Comparison of ENCODE assay signal across 8 mouse cellular contexts in genomic region chr14:3049513-3049800, GRCm38 (mm10). TPM values are rescaled to one million over a fixed set of nuclear protein-coding genes. Genes with fewer than 3 reads are reported as not detected.
A peak's percentile ranks its signal among the peaks of the same experiment; 100 is the strongest.
DNase-seq lines count a peak whose midpoint lies in the region; ATAC-seq and TF ChIP-seq lines count a peak whose summit lies in the region.
"Not testable (repeated sequence)": the region's sequence is repeated elsewhere in the genome, so short reads cannot be mapped to it uniquely, and the experiment has no call there.
"Had no signal": no experiment of that assay in that cellular context is flagged by ENCODE, and none has a peak within 500 bp of the region (broad histone marks: within the 10 kb centered on the region; RNA-seq: fewer than 3 reads in every experiment).

No protein-coding gene starts in this region.

- not testable (repeated sequence) for H3K27ac ChIP-seq in embryonic facial prominence, embryonic 15.5 days (replicated peaks); heart, embryonic 13.5 days (replicated peaks); intestine, postnatal 0 days (ENCODE audit: low read depth, low read length); limb, embryonic 11.5 days (replicated peaks; ENCODE audit: low read depth, low read length)

- H3K9ac ChIP-seq in embryonic facial prominence, embryonic 15.5 days; intestine, postnatal 0 days (ENCODE audit: low read depth, low read length): not testable (repeated sequence)
- H3K9ac ChIP-seq in heart, embryonic 13.5 days = peak overlapping the region; percentile 77
- peak overlapping the region; percentile 17 for H3K9ac ChIP-seq in limb, embryonic 11.5 days (ENCODE audit: low read length)

- not testable (repeated sequence) for H3K36me3 ChIP-seq in embryonic facial prominence, embryonic 15.5 days; heart, embryonic 13.5 days; intestine, postnatal 0 days (ENCODE audit: control insufficient read depth, insufficient read depth); limb, embryonic 11.5 days (ENCODE audit: control insufficient read depth, insufficient read depth, low read length)

- ATAC-seq in embryonic facial prominence, embryonic 15.5 days (ENCODE audit: insufficient number of reproducible peaks, low FRiP score, low TSS enrichment, low read depth); heart, embryonic 13.5 days (ENCODE audit: extremely low read depth, insufficient number of reproducible peaks, low FRiP score, low TSS enrichment); intestine, postnatal 0 days; limb, embryonic 11.5 days (ENCODE audit: insufficient number of reproducible peaks, low FRiP score, low TSS enrichment, low read depth): not testable (repeated sequence)

- not testable (repeated sequence) for TF ChIP-seq CTCF in intestine, postnatal 0 days (IDR thresholded peaks at IDR 0.05; ENCODE audit: low read depth)

- H3K4me1 ChIP-seq in embryonic facial prominence, embryonic 15.5 days; heart, embryonic 13.5 days; intestine, postnatal 0 days (replicated peaks; ENCODE audit: control insufficient read depth, insufficient read depth, low read length); limb, embryonic 11.5 days (ENCODE audit: control insufficient read depth, insufficient read depth, low read length): not testable (repeated sequence)

- peak overlapping the region; percentile 81 for H3K4me2 ChIP-seq in embryonic facial prominence, embryonic 15.5 days (replicated peaks)
- peak overlapping the region; percentile 78 for H3K4me2 ChIP-seq in heart, embryonic 13.5 days
- peak overlapping the region; percentile 71 for H3K4me2 ChIP-seq in intestine, postnatal 0 days (replicated peaks; ENCODE audit: low read depth)
- peak overlapping the region; percentile 61 for H3K4me2 ChIP-seq in limb, embryonic 11.5 days (ENCODE audit: low read depth, severe bottlenecking)

- not testable (repeated sequence) for H3K9me3 ChIP-seq in embryonic facial prominence, embryonic 15.5 days (replicated peaks); heart, embryonic 13.5 days; intestine, postnatal 0 days (ENCODE audit: control insufficient read depth); limb, embryonic 11.5 days (ENCODE audit: control insufficient read depth, low read length)

- H3K4me3 ChIP-seq in embryonic facial prominence, embryonic 15.5 days (replicated peaks) = peak overlapping the region; percentile 46
- peak overlapping the region; percentile 59 for H3K4me3 ChIP-seq in heart, embryonic 13.5 days
- H3K4me3 ChIP-seq in intestine, postnatal 0 days (ENCODE audit: low read depth, low read length) = peak overlapping the region; percentile 32
- H3K4me3 ChIP-seq in limb, embryonic 11.5 days (ENCODE audit: low read depth, low read length) = peak overlapping the region; percentile 40

- WGBS in embryonic facial prominence, embryonic 15.5 days = 1% methylated on average over 17 of the region's 20 CpGs
- 2% methylated on average over 17 of the region's 20 CpGs for WGBS in heart, embryonic 13.5 days
- 0% methylated on average over 13 of the region's 20 CpGs for WGBS in intestine, postnatal 0 days
- WGBS in limb, embryonic 11.5 days = 0% methylated on average over 16 of the region's 20 CpGs

- not testable (repeated sequence) for H3K27me3 ChIP-seq in embryonic facial prominence, embryonic 15.5 days; heart, embryonic 13.5 days (replicated peaks); intestine, postnatal 0 days (replicated peaks; ENCODE audit: control insufficient read depth, insufficient read depth, low read length); limb, embryonic 11.5 days (ENCODE audit: control insufficient read depth, insufficient read depth, low read length)

- DNase-seq in cerebellum, adult 11-12 months = peak; percentile 14
- DNase-seq in limb, embryonic 11.5 days (ENCODE audit: low spot score) = peak; percentile 34
- peak; percentile 4 for DNase-seq in lung, postnatal 10 days
- peak; percentile 2 for DNase-seq in right cerebral cortex, adult 18-20 months

RNA-seq across cellular contexts. Expression of gene Gm2897, which starts 0.4 kb away (rescaled TPM):
- 1.3 and 1.5 TPM in 2 replicates for polyA plus RNA-seq in embryonic facial prominence, embryonic 15.5 days (2015; fragmentation: Nextera tagmentation; extraction: Ambion mirVana)
- 3.4 TPM in 2 replicates for polyA plus RNA-seq in heart, embryonic 13.5 days (2015; fragmentation: Nextera tagmentation; extraction: Ambion mirVana)
- 0.37 and 0.55 TPM in 2 replicates for polyA plus RNA-seq in intestine, postnatal 0 days (2015; fragmentation: Nextera tagmentation; extraction: Ambion mirVana)
- 2.6 and 4.0 TPM in 2 replicates for polyA plus RNA-seq in limb, embryonic 11.5 days (2014; fragmentation: Nextera tagmentation; extraction: Ambion mirVana)
- polyA plus RNA-seq: Patski had no signal

RNA-seq across cellular contexts. Expression of gene Gm2888, which starts 19.7 kb away (rescaled TPM):
- polyA plus RNA-seq in embryonic facial prominence, embryonic 15.5 days (2015; fragmentation: Nextera tagmentation; extraction: Ambion mirVana) = not detected in 2 replicates
- polyA plus RNA-seq in heart, embryonic 13.5 days (2015; fragmentation: Nextera tagmentation; extraction: Ambion mirVana) = not detected in 2 replicates
- not detected in 2 replicates for polyA plus RNA-seq in intestine, postnatal 0 days (2015; fragmentation: Nextera tagmentation; extraction: Ambion mirVana)
- polyA plus RNA-seq in limb, embryonic 11.5 days (2014; fragmentation: Nextera tagmentation; extraction: Ambion mirVana) = not detected in 2 replicates
- polyA plus RNA-seq: Patski had no signal
